ENCODE assay signal across 19 mouse cellular contexts in genomic region chr17:85821861-85822260, GRCm38 (mm10).
DNase-seq lines count a peak whose midpoint lies in the region.
"Had no signal": no experiment of that assay in that cellular context is flagged by ENCODE, and none has a peak within 500 bp of the region (broad histone marks: within the 10 kb centered on the region; RNA-seq: fewer than 3 reads in every experiment).

No protein-coding gene starts in this region.

- peak; percentile 16 for DNase-seq in gastrocnemius, adult 18-20 months (ENCODE audit: low spot score)
- no peak for DNase-seq in gastrocnemius, postnatal 4 days (ENCODE audit: low spot score in 2 of 2)
- DNase-seq in Muller cell, postnatal 12 days (ENCODE audit: inconsistent ontology term): peak; percentile 24
- peak; percentile 45 for DNase-seq in gastrocnemius, postnatal 14 days
- DNase-seq in skeletal muscle tissue, adult 2 months (ENCODE audit: low read depth, low spot score): peak; percentile 55
- DNase-seq in right cerebral cortex, adult 18-20 months: no peak
- DNase-seq in embryo, embryonic 11 days: no peak
- DNase-seq: adrenal gland, postnatal 25 days; B cell, adult 2 months; cerebellum, adult 11 months; cerebellum, postnatal 25 days; forebrain, postnatal 0 days; heart, postnatal 14 days; kidney, adult 9 months; kidney, postnatal 36 days; liver, embryonic 13.5 days; lung, embryonic 14.5 days; lung, postnatal 36 days; thymus, postnatal 25 days had no signal

- intact Hi-C loops in gastrocnemius, postnatal 14 days (cut with DNase I; ENCODE audit: low total_unique reads): no loop called here

Comparison
In these comparisons a context has a peak if more than half of its experiments do, and no peak if none do; other contexts are left out.
1. DNase-seq: peak in gastrocnemius, adult 18-20 months (single experiment), Muller cell, postnatal 12 days (single experiment), gastrocnemius, postnatal 14 days (single experiment) and skeletal muscle tissue, adult 2 months (single experiment); none in gastrocnemius, postnatal 4 days (0 of 2), right cerebral cortex, adult 18-20 months (single experiment) and embryo, embryonic 11 days (single experiment).